Mouse (Mus musculus) testis, postnatal 14 days (tissue): Measurements from ENCODE around the gene Agpat3.
A peak's percentile ranks its signal among the peaks of the same experiment; 100 is the strongest.

Source experiments
- DNase-seq: peaks from one replicate; pipeline ENCODE4 v3.0.0; 2021; ENCODE audit warnings: low spot score

Gene Agpat3

DNA sequence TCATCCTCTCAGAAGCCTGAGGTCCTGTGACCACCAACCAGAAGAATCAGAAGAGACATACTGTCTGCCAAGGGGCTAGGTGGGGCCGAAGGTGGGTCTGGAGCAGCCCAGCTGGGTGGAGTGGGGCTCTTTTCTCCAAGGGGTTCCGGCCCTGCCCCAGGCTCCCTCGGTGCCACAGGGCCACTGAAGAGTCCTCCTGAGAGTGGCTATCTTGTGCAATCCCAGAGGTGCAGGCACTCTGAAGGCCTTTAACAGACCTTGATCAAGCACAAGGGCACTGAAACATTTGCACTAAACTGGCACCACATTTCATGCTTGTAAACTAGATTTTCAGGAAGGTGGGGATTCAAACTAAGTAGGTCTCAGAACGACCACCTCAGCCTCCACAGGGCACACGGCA lies 55.9 kb downstream of the Agpat3 start:
- no peak for DNase-seq

DNA sequence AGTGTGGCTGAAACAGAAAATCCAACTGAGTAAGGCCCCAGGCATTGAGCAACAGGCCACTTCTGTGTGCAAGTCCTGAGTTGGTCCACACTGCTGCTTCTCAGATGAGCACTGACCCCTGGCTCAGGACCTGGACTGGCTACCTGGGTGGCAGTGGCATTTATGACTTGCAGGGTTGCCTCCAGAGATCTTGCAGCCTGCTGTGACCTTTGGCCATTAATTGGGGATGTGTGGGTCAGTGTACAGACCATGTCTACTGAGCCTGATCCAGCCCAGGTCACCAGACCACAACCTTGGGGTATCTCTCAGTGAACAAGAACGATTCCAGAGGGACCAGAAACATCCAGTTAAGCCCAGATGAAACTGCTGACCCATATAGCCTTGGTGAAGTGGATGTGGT lies 58.7 kb downstream of the Agpat3 start:
- no peak for DNase-seq

DNA sequence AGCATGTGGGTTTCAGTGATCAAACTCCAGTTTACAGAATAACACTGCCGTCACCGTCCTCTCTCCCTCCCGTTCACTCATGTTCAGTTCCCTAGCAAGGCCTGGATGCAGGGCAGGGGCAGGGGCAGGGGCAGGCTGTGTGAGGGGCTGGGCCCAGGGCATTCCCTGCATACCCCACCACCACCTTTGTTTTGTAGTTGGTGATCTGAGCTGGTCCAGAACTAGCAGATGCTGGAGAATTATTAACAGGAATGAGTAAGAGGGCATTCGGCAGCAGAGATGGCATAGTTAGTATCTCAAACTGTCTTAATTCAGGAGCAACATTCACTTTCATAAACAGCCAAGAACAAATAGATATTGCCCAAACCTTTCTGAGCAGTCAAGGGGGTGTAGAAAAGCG lies 59.9 kb downstream of the Agpat3 start:
- DNase-seq, result no peak

DNA sequence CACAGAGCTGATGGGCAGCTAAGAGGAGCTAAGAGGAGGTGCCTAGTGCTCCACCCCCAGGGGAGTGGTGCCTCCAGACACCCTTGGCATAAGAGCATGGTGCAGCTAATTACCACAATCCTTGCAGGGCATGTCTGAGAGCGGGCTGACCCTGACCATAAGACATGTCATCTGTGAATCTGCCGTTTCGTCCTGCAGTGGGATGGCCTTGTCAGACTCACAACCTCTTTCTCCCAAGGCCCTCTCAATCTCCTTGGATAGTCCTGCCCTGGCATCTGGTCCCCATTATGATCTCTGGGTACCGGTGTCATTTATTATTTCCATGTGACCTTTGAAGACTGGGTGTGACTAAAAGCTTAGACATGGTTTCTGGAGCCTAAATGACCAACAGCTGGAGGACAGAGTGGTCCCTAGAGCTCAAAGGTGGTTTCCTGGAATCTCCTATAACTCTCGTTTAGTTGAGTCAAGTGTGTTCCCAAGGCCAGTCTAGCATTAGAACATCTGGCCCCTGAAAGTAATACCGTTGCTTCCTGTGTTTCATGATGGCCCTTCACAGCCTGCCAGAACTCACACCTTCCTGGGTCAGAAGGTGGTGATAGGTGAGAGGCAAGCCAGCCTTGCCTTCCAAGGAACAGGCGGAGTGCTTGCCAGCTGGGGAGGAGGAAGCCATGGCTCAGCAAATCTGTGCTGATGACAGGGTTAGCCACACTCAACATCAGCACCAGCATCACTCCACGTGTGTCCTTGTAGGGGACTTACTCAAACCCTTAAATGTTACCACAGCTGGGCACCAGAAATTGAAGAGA lies 61.4 kb downstream of the Agpat3 start:
- DNase-seq, result no peak

DNA sequence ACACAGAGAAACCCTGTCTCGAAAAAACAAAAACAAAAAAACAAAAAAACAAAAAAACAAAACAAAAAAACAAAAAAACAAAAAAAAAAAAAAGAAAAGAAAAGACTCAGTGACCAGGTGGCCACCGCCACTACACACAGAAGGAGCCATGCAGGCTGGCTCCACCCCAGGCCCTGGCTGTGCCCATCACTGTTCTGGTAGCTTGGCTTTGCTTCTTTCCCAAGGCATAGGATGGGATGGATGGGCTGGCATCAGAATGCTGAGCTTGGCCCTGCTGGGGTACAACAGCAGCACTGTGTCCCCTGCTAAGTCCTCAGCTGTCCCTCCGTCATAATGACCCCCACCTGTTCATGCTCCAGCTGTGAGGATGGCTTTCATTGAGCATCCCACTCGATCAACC lies 63.4 kb downstream of the Agpat3 start:
- DNase-seq, result no peak

DNA sequence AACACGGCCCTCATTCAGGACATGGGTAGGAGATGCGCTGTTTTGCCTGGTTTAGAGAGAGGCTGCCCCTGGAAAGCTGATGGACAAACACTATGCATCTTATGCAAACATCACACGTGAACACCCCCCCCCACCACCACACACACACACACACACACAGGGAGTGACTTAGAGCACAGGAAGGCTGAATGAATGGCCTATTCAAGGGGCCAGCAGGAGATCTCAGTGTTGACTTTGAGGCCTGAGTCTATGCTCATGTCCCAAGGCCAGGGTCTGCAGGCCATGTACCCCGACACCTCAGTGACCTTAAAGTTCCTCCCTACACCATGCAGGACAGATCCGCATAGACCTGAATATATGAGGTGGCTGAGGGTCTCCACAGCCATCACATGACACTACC lies 64.2 kb downstream of the Agpat3 start:
- no peak for DNase-seq

DNA sequence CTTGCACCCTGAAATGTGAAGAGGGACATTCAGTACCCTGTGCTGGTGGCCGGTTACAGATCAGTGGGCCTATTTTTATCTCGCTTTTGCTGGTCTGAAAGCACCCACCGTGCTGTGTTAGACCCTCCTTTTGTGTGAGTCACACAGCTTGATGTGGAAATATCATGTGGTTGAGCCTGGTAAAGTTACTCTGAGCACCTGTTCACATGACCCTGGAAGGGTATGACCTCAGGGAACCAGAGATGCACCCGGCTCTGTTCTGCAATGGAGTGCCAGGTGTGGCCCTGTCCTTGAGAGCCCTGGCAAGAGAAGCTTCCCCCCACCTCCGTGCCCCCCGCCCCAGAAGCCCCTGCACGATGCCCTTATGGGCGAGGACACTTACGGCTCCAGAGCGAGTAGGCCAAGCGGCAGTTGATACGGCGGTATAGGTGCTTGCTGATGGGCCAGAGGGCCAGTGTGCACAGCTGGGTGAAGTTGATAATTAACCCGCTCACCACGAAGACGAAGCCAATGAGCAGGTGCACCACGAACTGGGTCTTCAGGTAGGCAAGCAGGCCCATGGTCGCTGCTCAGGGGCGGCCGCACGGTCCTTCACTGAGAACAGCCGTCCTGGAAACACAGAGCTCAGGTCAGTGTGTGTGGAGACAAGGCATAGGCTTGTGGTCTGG lies 64.7 kb downstream of the Agpat3 start:
- no peak for DNase-seq

DNA sequence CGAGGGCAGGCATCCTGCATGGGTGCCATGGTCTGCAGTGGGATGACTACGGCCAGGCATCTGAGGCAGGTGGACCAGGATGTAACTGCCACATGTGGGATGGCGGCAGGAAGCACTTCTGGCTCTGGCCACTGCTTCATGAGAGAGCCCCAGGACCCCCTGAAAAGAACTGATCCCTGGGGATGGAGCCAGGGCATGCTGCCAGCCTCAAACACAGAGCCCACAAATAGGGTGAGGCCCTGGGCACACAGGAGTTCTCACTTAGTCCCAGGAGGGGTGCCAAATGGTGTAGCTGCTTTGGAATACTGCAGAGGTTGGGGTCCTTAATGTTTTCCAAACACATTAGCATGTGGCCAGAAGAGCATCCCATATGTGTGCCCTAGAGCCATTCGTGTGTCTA lies 66.3 kb downstream of the Agpat3 start:
- no peak for DNase-seq

DNA sequence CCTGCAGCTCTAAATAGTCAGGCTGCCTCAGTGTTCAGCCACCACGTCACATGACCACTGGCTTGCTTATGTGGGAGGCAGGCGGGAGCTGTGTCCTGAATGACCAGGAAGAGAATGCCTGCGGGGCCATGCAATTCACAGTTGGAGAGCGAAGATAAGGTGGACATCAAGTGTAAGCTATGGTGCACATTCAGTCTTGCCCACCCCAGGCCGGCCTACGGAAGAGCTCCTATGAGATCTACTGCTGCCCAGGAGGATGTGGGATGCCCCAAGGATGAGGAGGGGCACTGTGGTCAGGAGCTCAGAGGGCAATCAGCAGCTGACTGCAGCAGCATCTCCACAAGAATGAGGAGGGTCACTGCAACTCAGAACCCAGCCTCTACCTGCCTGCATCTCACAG lies 66.9 kb downstream of the Agpat3 start:
- DNase-seq, result no peak

DNA sequence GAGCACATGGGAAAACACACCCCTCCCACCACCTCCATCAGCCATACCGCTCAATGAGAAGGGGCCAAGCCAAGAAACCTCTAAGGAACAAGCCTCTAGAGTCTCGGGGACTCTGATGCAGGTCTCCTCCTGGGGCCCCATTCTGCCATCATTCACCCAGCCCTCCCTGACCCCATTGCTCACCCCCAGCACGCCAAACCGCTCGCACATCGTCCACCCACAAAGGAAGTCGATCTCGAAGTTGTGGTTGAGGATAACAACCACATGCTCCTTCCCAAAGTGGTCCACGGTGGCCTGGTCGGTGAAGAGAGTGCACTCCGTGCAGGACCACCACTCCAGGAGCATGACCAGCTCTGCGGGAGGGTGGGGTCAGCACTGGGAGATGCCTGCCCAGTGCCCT lies 67.5 kb downstream of the Agpat3 start:
- DNase-seq, result no peak

DNA sequence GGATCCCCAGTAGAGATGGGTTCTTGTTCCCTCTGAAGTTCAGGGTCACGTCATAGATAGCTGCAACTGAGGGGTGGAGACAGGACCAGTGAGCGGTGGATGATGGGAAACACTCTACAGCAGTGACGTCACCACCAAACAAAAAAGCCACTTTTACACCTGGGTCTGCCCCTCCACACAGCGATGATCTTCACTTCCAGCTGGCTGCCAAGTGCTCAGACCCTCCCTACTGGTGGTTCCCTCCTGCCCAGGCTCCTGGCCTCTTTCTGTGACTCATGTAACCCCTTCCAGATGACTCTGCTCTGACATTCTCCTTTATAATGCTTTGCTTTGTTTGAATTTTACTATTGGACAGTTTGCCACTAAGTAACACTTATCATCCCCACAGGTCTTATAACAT lies 69.9 kb downstream of the Agpat3 start:
- DNase-seq, result no peak

DNA sequence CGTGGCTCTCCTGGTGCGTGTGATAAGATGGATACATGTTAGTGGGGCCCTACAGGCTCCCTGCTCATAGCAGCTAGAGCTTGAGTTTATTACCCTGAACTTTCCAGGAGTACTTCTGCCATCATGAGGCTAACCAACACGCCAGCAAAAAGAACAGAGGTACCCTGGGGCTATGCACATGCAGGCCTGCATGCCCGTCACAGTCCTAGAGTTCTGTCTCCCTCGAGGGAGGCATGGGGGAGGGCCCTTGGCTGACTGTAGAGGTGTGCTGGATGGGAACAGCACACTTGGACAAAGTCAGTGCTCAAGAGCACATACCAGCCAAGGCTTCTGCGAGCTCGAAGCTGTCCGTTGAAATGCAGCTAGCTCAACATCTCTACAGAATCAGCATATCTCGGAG lies 71.8 kb downstream of the Agpat3 start:
- no peak for DNase-seq

DNA sequence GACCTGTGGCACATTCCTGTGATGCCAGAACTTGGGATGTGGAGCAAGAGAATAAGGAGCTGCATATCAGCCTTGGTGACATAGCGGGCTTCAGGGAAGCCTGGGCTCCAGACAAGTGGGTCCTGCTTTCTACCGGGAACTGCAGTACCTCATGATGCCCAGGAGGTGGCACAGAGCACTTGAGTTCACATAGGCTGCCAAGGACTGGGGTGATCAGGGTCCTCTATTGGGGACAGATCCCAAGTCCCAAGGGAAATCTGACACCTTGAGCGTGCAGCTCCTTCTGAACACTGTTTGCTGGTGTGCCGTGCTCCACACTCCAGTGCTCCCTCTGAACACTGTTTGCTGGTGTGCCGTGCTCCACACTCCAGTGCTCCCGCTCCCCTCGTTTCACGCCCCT lies 73.1 kb downstream of the Agpat3 start:
- no peak for DNase-seq

DNA sequence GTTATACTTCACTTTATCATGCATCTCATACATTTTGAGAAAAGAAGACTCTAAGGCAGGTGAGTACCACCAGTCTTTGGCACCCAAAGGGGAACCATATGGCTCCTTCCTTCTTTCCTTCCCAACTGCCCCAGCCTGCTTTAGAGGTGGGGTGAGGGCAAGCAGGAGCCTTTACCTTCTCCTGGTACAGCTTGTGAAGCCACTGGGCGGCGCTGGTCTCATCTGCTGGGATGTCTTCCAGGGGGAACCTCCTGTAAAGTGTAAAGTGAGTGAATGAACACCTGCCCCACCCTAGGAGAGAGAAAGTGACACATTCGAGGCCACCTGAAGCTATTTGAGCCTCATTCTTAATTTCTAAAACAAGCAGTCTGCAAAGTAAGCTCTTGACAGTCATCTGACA lies 74.5 kb downstream of the Agpat3 start:
- DNase-seq, result no peak

DNA sequence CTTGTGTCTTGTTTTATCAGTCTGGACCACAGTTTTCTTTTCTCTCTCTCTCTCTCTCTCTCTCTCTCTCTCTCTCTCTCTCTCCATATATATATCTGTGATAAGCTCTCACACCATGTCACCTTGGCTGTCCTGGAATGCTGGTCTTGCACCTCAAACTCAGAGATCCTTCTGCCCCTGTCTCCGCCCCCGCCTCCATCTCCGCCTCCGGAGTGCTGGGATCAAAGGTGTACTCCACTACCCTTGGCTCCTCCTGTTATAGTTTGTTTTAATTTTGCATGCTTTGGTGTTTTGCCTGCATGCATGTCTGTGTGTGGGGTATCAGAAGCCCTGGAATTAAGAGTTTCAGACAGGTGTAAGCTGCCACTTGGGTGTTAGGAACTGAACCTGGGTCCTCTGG lies 76.0 kb downstream of the Agpat3 start:
- DNase-seq, result no peak

DNA sequence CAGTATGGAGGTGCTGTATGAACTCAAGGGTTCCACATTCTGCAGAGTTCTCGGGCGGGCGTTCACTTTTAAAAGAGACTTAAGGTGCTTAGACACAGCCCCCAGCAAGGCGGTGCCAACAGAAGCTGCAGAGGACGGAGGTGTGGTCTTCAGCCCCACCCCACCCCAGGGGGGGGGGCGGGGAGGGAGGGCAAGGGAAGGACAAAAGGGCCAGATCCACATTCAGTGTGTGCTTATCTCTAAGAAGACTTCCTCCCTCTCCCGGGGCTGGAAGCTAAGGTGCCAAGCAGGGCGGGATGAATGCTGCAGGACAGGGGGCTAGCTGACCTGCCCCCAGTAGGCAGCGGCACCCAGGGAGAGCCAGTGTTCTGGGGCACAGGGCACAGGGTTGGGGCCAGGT lies 79.4 kb downstream of the Agpat3 start:
- peak; percentile 67 for DNase-seq

DNA sequence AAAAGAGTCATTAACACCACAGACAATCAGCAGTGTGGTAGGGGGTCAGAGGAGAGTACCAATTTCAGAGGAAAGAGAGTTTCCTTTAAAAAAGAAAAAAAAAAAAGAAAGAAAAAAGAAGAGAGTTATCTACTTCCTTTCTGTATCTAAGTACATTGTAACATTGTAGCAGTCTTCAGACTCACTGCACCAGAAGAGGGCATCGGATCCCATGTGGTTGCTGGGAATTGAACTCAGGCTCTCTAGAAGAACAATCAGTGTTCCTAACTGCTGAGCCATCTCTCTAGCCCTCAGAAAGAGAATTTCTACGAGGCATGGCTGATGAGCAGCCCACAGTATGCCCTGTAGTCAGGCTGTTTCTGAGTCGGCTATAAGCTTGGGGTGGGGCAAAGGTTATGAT lies 86.4 kb downstream of the Agpat3 start:
- DNase-seq, result no peak

DNA sequence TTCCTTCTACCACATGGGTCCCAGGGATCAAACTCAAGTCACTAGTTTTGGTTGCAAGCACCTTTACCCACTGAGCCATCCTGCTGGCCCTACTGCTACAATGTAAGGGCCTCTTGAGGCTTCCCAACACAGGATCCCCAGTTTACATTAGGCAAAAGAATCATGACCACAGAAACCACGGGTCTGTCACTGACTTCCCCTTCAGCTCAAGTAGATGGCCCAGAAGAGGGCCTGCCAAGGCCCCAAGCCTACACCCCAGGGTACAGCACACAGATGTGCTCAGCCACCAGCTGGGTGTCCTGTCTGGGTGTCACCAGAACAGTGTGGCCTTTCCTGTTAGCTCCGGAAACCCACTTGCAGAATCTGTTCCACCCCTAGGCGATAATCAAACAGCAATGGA lies 87.6 kb downstream of the Agpat3 start:
- no peak for DNase-seq

DNA sequence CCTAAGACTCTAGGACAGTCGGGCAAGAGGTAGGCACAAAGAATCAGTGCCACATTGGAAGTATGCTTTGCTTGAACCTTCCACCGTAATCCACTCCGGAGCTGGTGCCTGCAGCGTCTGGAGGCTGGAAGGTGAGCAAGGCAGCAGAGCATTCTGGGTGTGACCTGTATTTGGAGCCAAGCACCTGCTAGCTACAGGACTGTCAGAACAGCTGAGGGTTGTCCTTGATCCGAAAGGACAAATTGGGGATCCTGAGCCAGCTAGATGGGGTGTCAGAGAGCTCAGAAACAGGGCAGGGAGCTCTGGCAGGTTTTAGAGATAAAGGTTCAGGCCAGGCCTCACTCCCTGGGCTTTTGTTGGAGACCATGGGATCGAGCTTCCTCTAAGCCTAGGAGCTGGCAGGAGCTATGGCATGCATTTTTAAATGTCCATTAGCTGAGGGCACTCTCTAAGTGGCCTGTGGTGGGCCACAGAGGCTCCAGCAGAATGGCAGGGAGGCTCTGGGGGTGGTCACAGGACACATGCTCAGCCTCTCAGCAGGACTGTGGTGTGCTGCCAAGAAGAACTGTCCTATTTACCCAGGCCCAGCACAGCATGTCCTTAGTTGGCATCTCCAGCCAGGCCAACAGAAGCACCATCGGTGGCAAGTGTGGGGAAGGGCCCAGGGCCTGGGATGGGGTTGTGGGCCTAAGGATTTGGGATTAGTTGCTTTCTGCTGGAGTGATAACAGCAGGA lies 91.2 kb downstream of the Agpat3 start:
- DNase-seq, result no peak

DNA sequence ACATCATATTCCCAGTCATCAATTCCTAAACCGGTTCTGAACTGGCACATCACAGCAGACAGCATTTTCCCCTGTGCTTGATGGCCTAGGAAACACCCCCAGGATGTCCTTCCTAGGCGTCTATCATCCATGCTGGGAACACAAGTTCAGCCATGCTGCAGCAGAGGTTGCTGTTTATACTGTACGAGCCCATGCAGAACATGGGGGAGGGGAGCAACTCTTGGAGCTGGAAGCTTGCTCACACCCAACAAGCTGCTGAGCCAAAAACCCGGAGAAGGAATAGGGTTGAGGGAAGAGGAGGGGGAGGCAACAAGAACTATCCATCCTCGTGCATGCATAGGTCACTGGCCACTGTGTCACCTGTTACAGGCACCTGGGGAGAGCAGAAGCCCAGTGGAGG lies 92.0 kb downstream of the Agpat3 start:
- no peak for DNase-seq

DNA sequence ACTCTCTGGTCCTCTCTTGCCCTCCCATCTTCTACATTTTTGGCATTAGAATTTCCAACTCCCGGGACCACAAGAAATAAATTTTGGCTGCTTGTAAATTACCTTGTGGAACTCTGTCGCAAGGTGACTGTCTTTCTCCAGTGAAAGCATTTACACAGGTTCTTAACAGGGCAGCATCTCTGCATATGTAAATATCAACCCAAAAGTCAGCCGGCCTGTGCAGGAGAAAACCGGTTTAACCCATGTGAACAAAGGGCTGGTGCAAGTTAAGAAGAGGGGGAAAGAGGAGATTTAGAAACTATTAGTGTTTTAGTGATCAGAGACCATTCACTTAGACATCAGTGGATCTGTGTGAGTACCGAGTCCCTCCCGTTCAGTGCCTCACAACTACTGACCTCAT lies 92.6 kb downstream of the Agpat3 start:
- no peak for DNase-seq

DNA sequence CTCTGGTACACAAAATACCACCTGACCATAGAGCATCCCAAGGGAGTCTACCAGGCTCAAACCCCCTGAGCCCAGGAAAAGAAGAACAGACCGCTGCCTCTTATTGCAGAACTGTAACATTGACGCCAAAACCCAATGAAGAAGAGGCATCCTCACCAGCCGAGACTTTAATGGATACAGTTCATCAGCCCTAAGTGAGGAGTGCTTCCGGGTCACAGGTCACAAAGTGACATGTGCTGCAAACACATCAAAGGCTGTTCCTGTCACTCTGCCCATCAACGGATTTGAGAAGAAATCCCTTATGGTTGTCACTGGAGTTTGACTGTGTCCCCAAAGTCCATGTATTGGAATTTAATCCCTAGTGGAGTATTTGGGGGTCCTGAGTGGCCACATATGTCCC lies 93.1 kb downstream of the Agpat3 start:
- DNase-seq, result no peak

DNA sequence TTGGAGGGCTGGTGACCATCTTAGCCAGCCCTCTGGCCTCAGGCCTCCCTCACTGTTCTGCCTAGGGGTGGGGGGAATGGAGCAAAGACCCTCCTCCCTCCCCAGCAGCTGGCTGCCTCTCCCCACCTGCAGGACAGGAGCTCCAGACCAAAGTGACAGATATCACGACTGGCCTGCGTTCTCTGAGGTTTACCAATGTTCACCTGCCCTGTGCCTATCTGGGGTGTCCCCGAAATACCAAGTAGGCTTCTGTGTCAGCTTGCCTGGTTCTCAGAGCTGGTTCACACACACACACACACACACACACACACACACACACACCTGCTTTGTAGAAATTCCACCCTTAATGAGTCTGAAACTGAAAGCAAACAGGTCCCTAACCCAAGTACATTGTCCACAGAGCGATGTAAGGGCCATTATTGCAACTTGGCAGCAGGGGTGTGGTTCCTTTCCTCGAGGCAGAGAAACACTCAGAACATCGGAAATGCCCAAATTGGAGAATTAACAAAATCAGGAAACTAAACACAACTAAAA lies 94.1 kb downstream of the Agpat3 start:
- DNase-seq, result no peak
